Mouse (Mus musculus) CH12.LX (cell line): ENCODE data around the gene Tmem158. TPM values are rescaled to one million over a fixed set of nuclear protein-coding genes. Genes with fewer than 3 reads are reported as not detected.

ENCODE experiments used
- DNase-seq: peaks from one replicate; pipeline ENCODE4 v3.0.0-alpha.2; 2013; ENCODE audit errors: extremely low read depth
- H3K27ac ChIP-seq: 2 replicates; pipeline ENCODE4 v1.5.1; 2012; ENCODE audit warnings: low read depth, mild to moderate bottlenecking, control low read depth, moderate library complexity; ENCODE audit not compliant: insufficient read depth
- H3K27me3 ChIP-seq: replicated peaks from 2 replicates; pipeline ENCODE3; 2012; ENCODE audit warnings: inconsistent platforms
- H3K36me3 ChIP-seq, 2 experiments: replicated peaks in 1 of 2; 2 replicates each; pipeline versions ENCODE3 to v1.6.1; 2012; ENCODE audit warnings: inconsistent platforms in 1 of 2, low read length in 1 of 2, mild to moderate bottlenecking in 1 of 2, mixed read lengths in 1 of 2, moderate library complexity in 1 of 2; ENCODE audit not compliant: control insufficient read depth in 1 of 2, insufficient read depth in 1 of 2
- H3K4me1 ChIP-seq, 2 experiments: 2 replicates each; pipeline ENCODE4 v1.6.1; 2012; ENCODE audit warnings: inconsistent platforms in 1 of 2, moderate library complexity in 1 of 2; ENCODE audit not compliant: insufficient read depth in 2 of 2, control insufficient read depth in 1 of 2
- H3K4me2 ChIP-seq: 2 replicates; pipeline ENCODE4 v1.6.1; 2012; ENCODE audit warnings: low read depth, mild to moderate bottlenecking, control low read depth; ENCODE audit not compliant: poor library complexity, insufficient read depth, severe bottlenecking
- H3K4me3 ChIP-seq, 3 experiments: fragments of 150-350 bp in 1 of 3; sonication (generic) in 1 of 3; replicated peaks in 1 of 3; 2 replicates each; pipeline versions ENCODE3 to v1.5.1; 2011 to 2012; ENCODE audit warnings: low read depth in 2 of 3, low read length in 2 of 3, mild to moderate bottlenecking in 2 of 3, moderate library complexity in 2 of 3, control low read depth in 1 of 3, improper control_type of control experiment in 1 of 3, inconsistent platforms in 1 of 3, mixed read lengths in 1 of 3; ENCODE audit not compliant: poor library complexity in 1 of 3
- H3K79me2 ChIP-seq: replicated peaks from 2 replicates; pipeline ENCODE4 v1.6.1; 2012; ENCODE audit warnings: mild to moderate bottlenecking, moderate library complexity; ENCODE audit not compliant: control insufficient read depth, poor library complexity, insufficient read depth, severe bottlenecking; ENCODE audit errors: extremely low read depth
- H3K9ac ChIP-seq: 2 replicates; pipeline ENCODE4 v1.6.1; 2012; ENCODE audit warnings: low read depth, mild to moderate bottlenecking, control low read depth, moderate library complexity; ENCODE audit not compliant: insufficient read depth
- H3K9me3 ChIP-seq: replicated peaks from 2 replicates; pipeline ENCODE3; 2012; ENCODE audit warnings: low read length, inconsistent platforms, mixed read lengths
- CHD1 ChIP-seq: IDR thresholded peaks from 2 replicates; pipeline ENCODE4 v1.6.1; 2012; ENCODE audit warnings: low read depth, low read length, improper control_type of control experiment, inconsistent platforms
- CTCF ChIP-seq, 2 experiments: IDR thresholded peaks in 1 of 2; conservative IDR thresholded peaks in 1 of 2; 2 replicates each; pipeline ENCODE4 v1.5.1; 2011 to 2012; ENCODE audit warnings: low read depth in 2 of 2, low read length in 2 of 2, improper control_type of control experiment in 1 of 2, inconsistent platforms in 1 of 2, mild to moderate bottlenecking in 1 of 2, moderate library complexity in 1 of 2
- E2F4 ChIP-seq: IDR thresholded peaks from 2 replicates; pipeline ENCODE4 v1.6.1; 2011; ENCODE audit warnings: low read depth, low read length, improper control_type of control experiment; ENCODE audit not compliant: insufficient replicate concordance
- ELF1 ChIP-seq: IDR thresholded peaks from 2 replicates; pipeline ENCODE4 v1.6.1; 2014; ENCODE audit warnings: low read depth, mild to moderate bottlenecking, inconsistent platforms, low read length, improper control_type of control experiment
- ETS1 ChIP-seq: conservative IDR thresholded peaks from 2 replicates; pipeline ENCODE4 v1.6.1; 2012; ENCODE audit warnings: low read depth, mild to moderate bottlenecking, inconsistent platforms, low read length, improper control_type of control experiment, moderate library complexity
- IRF4 ChIP-seq: IDR thresholded peaks from 2 replicates; pipeline ENCODE4 v1.6.1; 2014; ENCODE audit warnings: low read depth, mild to moderate bottlenecking, inconsistent platforms, low read length, improper control_type of control experiment
- JUN ChIP-seq: IDR thresholded peaks from 2 replicates; pipeline ENCODE4 v1.6.1; 2011; ENCODE audit warnings: low read depth, mild to moderate bottlenecking, low read length, improper control_type of control experiment, moderate library complexity; ENCODE audit not compliant: insufficient read depth
- JUND ChIP-seq: conservative IDR thresholded peaks from 2 replicates; pipeline ENCODE4 v1.6.1; 2011; ENCODE audit warnings: low read depth, low read length, improper control_type of control experiment
- KAT2A ChIP-seq: IDR thresholded peaks from 2 replicates; pipeline ENCODE4 v1.6.1; 2012; ENCODE audit warnings: low read length, improper control_type of control experiment, inconsistent platforms; ENCODE audit not compliant: insufficient replicate concordance
- MAFK ChIP-seq: IDR thresholded peaks from 2 replicates; pipeline ENCODE4 v1.6.1; 2011; ENCODE audit warnings: low read length, improper control_type of control experiment; ENCODE audit not compliant: insufficient replicate concordance
- MAX ChIP-seq: IDR thresholded peaks from 2 replicates; pipeline ENCODE4 v1.6.1; 2011; ENCODE audit warnings: low read length, improper control_type of control experiment
- MEF2A ChIP-seq: IDR thresholded peaks from 2 replicates; pipeline ENCODE4 v1.6.1; 2014; ENCODE audit warnings: low read depth, mild to moderate bottlenecking, inconsistent platforms, low read length, improper control_type of control experiment, borderline replicate concordance
- MXI1 ChIP-seq: IDR thresholded peaks from 2 replicates; pipeline ENCODE4 v1.6.1; 2011; ENCODE audit warnings: mild to moderate bottlenecking, low read depth, low read length, improper control_type of control experiment
- PAX5 ChIP-seq: IDR thresholded peaks from 2 replicates; pipeline ENCODE4 v1.6.1; 2012; ENCODE audit warnings: low read length, inconsistent platforms, mixed read lengths
- POLR2AphosphoS2 ChIP-seq: IDR thresholded peaks from 2 replicates; pipeline ENCODE4 v1.6.1; 2011; ENCODE audit warnings: low read depth, low read length, improper control_type of control experiment
- RAD21 ChIP-seq: IDR thresholded peaks from 2 replicates; pipeline ENCODE4 v1.6.1; 2011; ENCODE audit warnings: low read depth, mild to moderate bottlenecking, low read length, improper control_type of control experiment, moderate library complexity
- SIN3A ChIP-seq: IDR thresholded peaks from 2 replicates; pipeline ENCODE4 v1.6.1; 2012; ENCODE audit warnings: low read length, improper control_type of control experiment, inconsistent platforms
- TBP ChIP-seq: conservative IDR thresholded peaks from 2 replicates; pipeline ENCODE4 v1.6.1; 2011; ENCODE audit warnings: low read depth, low read length, improper control_type of control experiment
- TCF12 ChIP-seq: IDR thresholded peaks from 2 replicates; pipeline ENCODE4 v1.6.1; 2014; ENCODE audit warnings: low read depth, mild to moderate bottlenecking, inconsistent platforms, low read length, improper control_type of control experiment
- USF1 ChIP-seq: IDR thresholded peaks from 2 replicates; pipeline ENCODE4 v1.6.1; 2014; ENCODE audit warnings: low read depth, mild to moderate bottlenecking, inconsistent platforms, low read length, improper control_type of control experiment
- ZC3H11A ChIP-seq: IDR thresholded peaks from 2 replicates; pipeline ENCODE4 v1.6.1; 2012; ENCODE audit warnings: low read depth, mild to moderate bottlenecking, inconsistent platforms, low read length, improper control_type of control experiment
- ZKSCAN1 ChIP-seq: IDR thresholded peaks from 2 replicates; pipeline ENCODE4 v1.6.1; 2012; ENCODE audit warnings: low read depth, inconsistent platforms, low read length, improper control_type of control experiment, borderline replicate concordance
- ZNF384 ChIP-seq: IDR thresholded peaks from 2 replicates; pipeline ENCODE4 v1.6.1; 2012; ENCODE audit warnings: low read depth, low read length, improper control_type of control experiment, inconsistent platforms
- dilution Hi-C: fragments of 300-500 bp; cut with MboI; formaldehyde crosslinking; loops from 2 replicates; pipeline ENCODE4 v1.14.3; 2020; ENCODE audit warnings: low sequenced_read_pairs; ENCODE audit not compliant: extremely low pct_unique_long_range_greater_than_20kb, extremely low pct_ligation_motif_present
- in situ Hi-C: fragments of 300-500 bp; cut with MboI; formaldehyde crosslinking; loops from 3 replicates; pipeline ENCODE4 v1.14.3; 2019; ENCODE audit warnings: low sequenced_read_pairs, low pct_ligation_motif_present, low pct_unique_long_range_greater_than_20kb, mixed read lengths
- polyA plus RNA-seq: library from polyadenylated mRNA; unstranded; fragments of >175 nt; gene quantifications from 2 replicates; pipeline ENCODE4 v1.2.1, GENCODE M21; 2012; ENCODE audit warnings: low read depth; ENCODE audit not compliant: insufficient read length
- total RNA-seq, 2 experiments: library from RNA; depleted of rRNA; stranded (reverse); fragments of 300-350 nt in 1 of 2; fragments of >200 nt in 1 of 2; gene quantifications; 2 replicates each; pipeline ENCODE4 v1.2.3; 2012 to 2014

Gene Tmem158
- total and polyA plus RNA-seq, 3 experiments: 2.1 to 7.3 (median 2.4) TPM

- TF ChIP-seq ETS1 (peak; percentile 15; the same call in 1 of the 2 replicates), TCF12 (peak; percentile 32; the same call in 1 of the 2 replicates), MXI1 (no peak), KAT2A (no peak), IRF4 (peak; percentile 25; the same call in 1 of the 2 replicates), MEF2A (no peak), CHD1 (0 out of 2 replicates have a peak, but pooled peaks have one; percentile 3), PAX5 (no peak), ZKSCAN1 (no peak), JUND (no peak), POLR2AphosphoS2 (no peak)
These were observed 24.9 kb downstream of the Tmem158 start (continued) for GRCm38 (mm10) chr9:123235621-123236020.

- DNase-seq: no peak
- H3K9me3 ChIP-seq: no peaks in the 10 kb centered on the region
- TF ChIP-seq KAT2A (no peak), MAX (no peak), ZNF384 (no peak), USF1 (no peak), ELF1 (no peak), ETS1 (no peak), E2F4 (no peak), RAD21 (no peak), TCF12 (no peak)
- H3K27me3 ChIP-seq: no peaks in the 10 kb centered on the region
- H3K4me1 ChIP-seq: peaks cover 0 to 8% of the 10 kb centered on the region in 2 experiments; a peak in 3 of 4 replicates
- no peaks in the 10 kb centered on the region for H3K79me2 ChIP-seq
- no peak overlapping the region for H3K9ac ChIP-seq
- no peak overlapping the region for H3K4me2 ChIP-seq
- in situ Hi-C loops (no loop called here), dilution Hi-C loops (no loop called here)
- no peak overlapping the region for H3K27ac ChIP-seq
- no peaks in the 10 kb centered on the region for H3K36me3 ChIP-seq
- H3K4me3 ChIP-seq: no peak overlapping the region
These were observed 30.7 kb downstream of the Tmem158 start for GRCm38 (mm10) chr9:123229826-123230225.

GRCm38 (mm10) chr9:123228671-123229070 is 31.9 kb downstream of the Tmem158 start:
- H3K27ac ChIP-seq: no peak overlapping the region
- no peaks in the 10 kb centered on the region for H3K9me3 ChIP-seq
- H3K4me3 ChIP-seq: no peak overlapping the region
- H3K36me3 ChIP-seq: no peaks in the 10 kb centered on the region
- H3K4me1 ChIP-seq: peaks cover 0 to 8% of the 10 kb centered on the region in 2 experiments; a peak in 3 of 4 replicates
- no peak for TF ChIP-seq ZC3H11A
- no peak for TF ChIP-seq ZKSCAN1
- TF ChIP-seq KAT2A: no peak
- TF ChIP-seq CTCF (conservative IDR thresholded peaks at IDR 0.05 in 1 of 2, IDR thresholded peaks at IDR 0.05 in 1 of 2; ENCODE audit: low read depth in 2 of 2, low read length in 2 of 2): no peak
- TF ChIP-seq USF1: no peak
- TF ChIP-seq SIN3A: no peak
- TF ChIP-seq MAFK: no peak
- no peak for TF ChIP-seq TBP
- no peak for TF ChIP-seq JUN
- no peak for TF ChIP-seq RAD21
- H3K27me3 ChIP-seq: no peaks in the 10 kb centered on the region
- H3K4me2 ChIP-seq: no peak overlapping the region
- dilution Hi-C loops: no loop called here
- H3K79me2 ChIP-seq: no peaks in the 10 kb centered on the region
- no peak overlapping the region for H3K9ac ChIP-seq
- DNase-seq: no peak
- in situ Hi-C loops: no loop called here
